Mouse (Mus musculus): ENCODE measurements around the gene L3mbtl4. TPM values are rescaled to one million over a fixed set of nuclear protein-coding genes. Genes with fewer than 3 reads are reported as not detected.

Gene L3mbtl4
- polyA plus RNA-seq, 1 experiment from 2014 or later = 1.7 TPM

DNA sequence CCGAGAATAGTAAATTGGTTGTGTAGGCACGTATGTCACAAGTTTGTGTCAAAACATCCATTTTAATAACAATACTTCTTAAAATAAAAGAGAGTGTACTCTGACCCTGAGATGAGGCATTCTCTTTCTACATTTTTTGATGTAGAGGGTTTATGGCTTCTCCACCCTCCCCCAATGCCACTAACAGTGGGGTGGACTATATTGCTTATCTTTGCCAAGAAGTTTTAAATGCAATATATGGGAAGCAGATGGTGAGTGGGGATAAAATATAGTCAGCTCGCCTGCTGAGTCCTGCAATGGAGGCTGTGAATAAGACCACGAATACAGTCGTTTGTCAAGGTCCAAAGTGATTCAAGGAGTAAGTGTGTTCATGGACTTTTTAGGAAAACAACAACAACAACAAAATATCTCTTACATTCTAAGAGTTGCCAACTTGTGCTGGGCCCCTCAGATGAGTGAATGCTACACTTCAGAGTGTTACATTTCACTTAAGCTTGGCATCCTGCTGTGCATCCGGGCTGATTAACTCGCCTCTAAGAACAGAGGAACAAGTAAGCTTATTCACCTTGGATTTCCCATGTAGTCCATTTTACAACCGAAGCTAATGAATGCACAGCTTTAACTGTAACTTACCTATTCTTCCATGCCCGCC, 18.2 kb downstream of the L3mbtl4 start:
- Histone ChIP-seq H3K9me3 (peaks cover 13% of the 10 kb centered on the region; the same call in 1 of the 2 replicates), H3K9ac (no peak overlapping the region), H3K4me3 (no peak overlapping the region), H3K27ac (replicated peaks) (no peak overlapping the region), H3K4me1 (replicated peaks) (peaks cover 10% of the 10 kb centered on the region; the same call in 1 of the 2 replicates), H3K36me3 (no peaks in the 10 kb centered on the region), H3K4me2 (no peak overlapping the region), H3K27me3 (no peaks in the 10 kb centered on the region)
- 37% methylated on average over 9 of the region's 9 CpGs for WGBS
- no peak for ATAC-seq (ENCODE audit: low read depth)

DNA sequence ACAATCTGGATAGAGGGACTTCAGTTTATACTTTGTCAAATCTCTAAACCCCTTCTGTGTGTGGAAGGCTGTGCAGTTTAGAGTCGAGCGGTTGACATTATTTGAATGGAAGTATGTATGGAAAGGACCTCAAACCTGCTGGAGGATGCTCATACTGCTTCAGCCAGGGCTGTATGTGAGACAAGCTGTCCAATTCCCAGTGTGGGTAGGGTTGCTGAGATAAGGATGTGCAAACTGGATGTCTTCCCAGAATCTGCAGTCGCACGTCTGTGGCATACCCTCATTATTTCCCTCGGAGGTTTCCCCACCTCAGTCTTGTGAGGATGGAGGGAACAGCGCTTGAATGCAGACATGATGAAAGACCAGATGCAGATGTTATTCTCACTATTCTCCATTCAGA, 34.8 kb downstream of the L3mbtl4 start:
- Histone ChIP-seq H3K4me1 (replicated peaks) (no peaks in the 10 kb centered on the region), H3K4me3 (no peak overlapping the region), H3K9me3 (no peaks in the 10 kb centered on the region), H3K9ac (no peak overlapping the region), H3K27me3 (no peaks in the 10 kb centered on the region), H3K36me3 (no peaks in the 10 kb centered on the region), H3K27ac (replicated peaks) (no peak overlapping the region), H3K4me2 (no peak overlapping the region)
- no peak for ATAC-seq (ENCODE audit: low read depth)
- WGBS = 71% methylated on average over 6 of the region's 6 CpGs

DNA sequence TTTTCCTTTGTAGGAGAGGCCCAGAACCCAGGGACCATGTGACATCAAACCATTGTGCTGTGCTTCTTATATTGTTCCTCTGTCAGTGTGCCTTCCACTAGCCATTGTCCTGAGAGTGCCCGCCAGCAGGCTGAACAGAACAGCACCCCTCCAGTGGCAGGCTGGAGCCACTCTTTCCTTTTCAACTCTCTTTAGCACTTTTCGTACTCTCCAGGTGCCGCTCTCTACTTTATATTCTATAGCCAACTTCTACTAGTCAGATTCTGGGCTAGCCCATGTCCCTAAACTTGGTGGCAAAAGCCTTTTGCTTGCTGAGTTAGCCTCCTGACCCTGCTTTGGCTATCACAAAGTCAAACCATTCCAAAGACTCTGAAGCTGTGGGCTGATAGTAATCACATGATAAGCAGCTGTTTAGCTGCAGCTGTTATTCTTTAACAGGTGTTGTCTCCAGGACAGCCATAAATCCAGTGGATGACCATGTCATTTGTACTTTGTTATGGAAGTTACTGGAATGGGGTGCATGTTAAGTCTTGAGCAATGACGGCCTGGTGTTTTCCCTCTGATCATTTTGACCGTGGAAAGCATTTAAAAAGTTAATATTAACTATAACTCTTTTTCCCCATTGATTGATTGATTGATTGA, 38.8 kb downstream of the L3mbtl4 start:
- Histone ChIP-seq H3K36me3 (no peaks in the 10 kb centered on the region), H3K9ac (no peak overlapping the region), H3K4me1 (replicated peaks) (no peaks in the 10 kb centered on the region), H3K27ac (replicated peaks) (no peak overlapping the region), H3K4me3 (no peak overlapping the region), H3K27me3 (no peaks in the 10 kb centered on the region), H3K9me3 (no peaks in the 10 kb centered on the region), H3K4me2 (no peak overlapping the region)
- WGBS = 72% methylated on average over 5 of the region's 5 CpGs
- no peak for ATAC-seq (ENCODE audit: low read depth)

DNA sequence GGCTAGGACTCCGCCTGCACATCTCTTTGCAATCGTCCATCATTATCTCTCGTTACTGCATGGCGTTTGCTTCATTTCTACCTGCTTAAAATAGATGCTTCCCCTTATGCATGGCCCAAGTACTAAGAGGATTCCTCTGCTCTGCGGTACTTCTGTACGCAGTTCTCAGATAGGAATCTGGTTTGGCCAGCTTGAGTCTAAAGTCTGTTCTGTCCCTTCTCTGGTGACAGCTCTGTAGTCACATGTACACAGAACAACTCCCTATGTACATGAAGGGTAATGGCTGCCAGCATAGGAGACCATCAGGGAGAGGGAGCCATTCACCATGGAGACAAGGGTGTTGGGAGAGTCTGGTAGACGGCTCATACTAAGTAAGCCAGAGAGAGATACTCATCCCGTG, 47.3 kb downstream of the L3mbtl4 start:
- H3K9ac ChIP-seq = no peak overlapping the region
- no peak for ATAC-seq (ENCODE audit: low read depth)

DNA sequence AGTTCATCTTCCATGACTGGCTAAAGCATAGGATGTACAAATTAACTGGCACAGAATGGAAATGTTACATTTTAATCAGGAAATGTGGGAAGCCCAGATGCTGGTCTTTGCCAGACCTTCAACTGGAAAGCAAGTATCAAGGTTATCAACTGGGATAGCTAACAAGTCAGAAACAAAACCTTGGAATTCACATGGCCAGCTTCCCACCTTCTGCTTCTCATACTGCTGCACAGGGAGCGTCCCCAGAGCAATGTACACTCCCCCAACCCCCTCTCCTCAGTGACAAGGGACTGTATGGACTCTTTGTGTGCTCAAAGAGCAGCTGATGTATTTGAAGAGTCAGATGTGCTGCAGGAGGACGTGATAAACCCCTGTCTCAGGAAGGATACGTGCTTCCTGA, 49.0 kb downstream of the L3mbtl4 start:
- Histone ChIP-seq H3K27ac (replicated peaks) (no peak overlapping the region), H3K4me1 (replicated peaks) (no peaks in the 10 kb centered on the region)
- WGBS = 63% methylated on average over 3 of the region's 3 CpGs

More for the DNA sequence above, 47.3 kb downstream of the L3mbtl4 start:
- H3K9me3 ChIP-seq = no peaks in the 10 kb centered on the region
- H3K27me3 ChIP-seq = no peaks in the 10 kb centered on the region
- no peak overlapping the region for H3K27ac ChIP-seq (replicated peaks)
- no peak overlapping the region for H3K4me2 ChIP-seq
- no peaks in the 10 kb centered on the region for H3K4me1 ChIP-seq (replicated peaks)
- no peak overlapping the region for H3K4me3 ChIP-seq
- WGBS = 91% methylated on average over 8 of the region's 8 CpGs
- no peaks in the 10 kb centered on the region for H3K36me3 ChIP-seq

DNA sequence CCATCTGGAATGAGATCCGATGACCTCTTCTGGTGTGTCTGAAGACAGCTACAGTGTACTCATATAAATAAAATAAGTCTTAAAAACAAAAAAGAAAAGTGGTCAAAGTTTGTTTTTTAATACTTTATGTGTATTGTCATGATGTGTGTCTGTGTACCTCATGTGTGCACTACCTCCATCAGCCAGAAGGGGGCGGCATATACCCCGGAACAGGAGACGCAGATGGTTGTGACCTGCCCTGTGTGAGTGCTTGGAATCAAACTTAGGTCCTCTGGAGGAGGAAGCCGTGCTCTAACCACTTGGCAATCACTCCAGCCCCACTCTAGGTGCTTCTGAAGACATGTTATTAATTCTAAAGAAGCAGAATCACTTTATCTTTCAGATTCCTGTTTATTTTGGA, 58.6 kb downstream of the L3mbtl4 start:
- no peaks in the 10 kb centered on the region for H3K36me3 ChIP-seq
- H3K9ac ChIP-seq = no peak overlapping the region
- no peak overlapping the region for H3K4me3 ChIP-seq
- no peak for ATAC-seq (ENCODE audit: low read depth)
- WGBS = 86% methylated on average over 5 of the region's 5 CpGs
- no peaks in the 10 kb centered on the region for H3K27me3 ChIP-seq
- H3K4me2 ChIP-seq = no peak overlapping the region
- H3K4me1 ChIP-seq (replicated peaks) = no peaks in the 10 kb centered on the region
- no peaks in the 10 kb centered on the region for H3K9me3 ChIP-seq
- no peak overlapping the region for H3K27ac ChIP-seq (replicated peaks)

More for the DNA sequence above, 49.0 kb downstream of the L3mbtl4 start:
- Histone ChIP-seq H3K9me3 (no peaks in the 10 kb centered on the region), H3K4me3 (no peak overlapping the region), H3K36me3 (no peaks in the 10 kb centered on the region), H3K27me3 (no peaks in the 10 kb centered on the region), H3K4me2 (no peak overlapping the region), H3K9ac (no peak overlapping the region)
- no peak for ATAC-seq (ENCODE audit: low read depth)

DNA sequence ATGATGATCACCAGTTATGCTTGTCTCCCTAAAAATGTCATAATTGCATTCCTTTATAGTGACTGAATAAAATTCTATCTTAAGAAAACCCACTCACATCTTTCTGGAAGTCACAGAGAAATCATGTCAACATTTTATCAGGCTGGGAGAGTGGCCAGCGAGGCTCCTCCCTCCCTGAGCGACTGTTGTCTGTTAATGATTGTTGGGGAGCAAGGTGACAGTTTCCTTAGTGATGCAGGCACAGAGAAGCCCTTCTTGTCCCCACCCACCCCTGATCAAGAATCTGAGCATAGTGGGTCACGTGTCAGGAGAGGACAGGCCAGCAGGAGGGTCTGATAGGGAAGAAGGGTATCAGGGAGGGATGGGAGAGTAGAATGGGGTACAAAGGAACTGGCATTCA, 59.8 kb downstream of the L3mbtl4 start:
- Histone ChIP-seq H3K36me3 (no peaks in the 10 kb centered on the region), H3K9me3 (no peaks in the 10 kb centered on the region), H3K4me3 (no peak overlapping the region), H3K27me3 (no peaks in the 10 kb centered on the region), H3K9ac (no peak overlapping the region), H3K4me2 (no peak overlapping the region), H3K4me1 (replicated peaks) (no peaks in the 10 kb centered on the region), H3K27ac (replicated peaks) (no peak overlapping the region)
- ATAC-seq (ENCODE audit: low read depth) = no peak
- 65% methylated on average over 3 of the region's 3 CpGs for WGBS

DNA sequence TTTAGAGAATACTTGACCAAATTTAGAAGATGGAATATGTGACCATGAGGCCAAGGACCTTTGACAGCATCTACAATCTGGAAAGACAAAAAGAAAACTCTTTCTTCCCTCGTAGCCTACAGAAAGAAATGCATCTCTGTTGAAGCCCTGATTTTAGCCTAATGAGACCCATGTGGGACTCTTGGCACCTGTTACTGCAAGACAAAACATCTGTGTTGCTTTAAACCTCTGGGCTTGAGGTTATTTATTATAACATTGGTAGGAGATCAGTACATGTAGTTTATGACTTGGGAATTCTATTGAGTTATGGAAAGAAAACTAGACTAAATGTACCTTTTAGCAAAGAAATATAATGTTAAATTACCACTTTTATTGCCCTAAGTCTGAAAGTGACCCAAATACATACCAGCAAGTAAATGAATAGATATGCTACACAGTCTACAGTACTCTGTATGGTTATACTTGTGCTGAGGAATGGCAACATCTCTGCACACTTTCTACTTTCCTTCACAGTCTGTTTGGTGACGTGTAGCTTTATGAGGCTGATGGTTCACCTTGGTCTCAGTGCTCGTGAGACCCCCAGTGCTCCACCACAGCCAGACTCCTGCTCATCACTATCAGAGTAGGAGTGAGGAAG, 65.4 kb downstream of the L3mbtl4 start:
- H3K9ac ChIP-seq = no peak overlapping the region
- no peak for ATAC-seq (ENCODE audit: low read depth)

DNA sequence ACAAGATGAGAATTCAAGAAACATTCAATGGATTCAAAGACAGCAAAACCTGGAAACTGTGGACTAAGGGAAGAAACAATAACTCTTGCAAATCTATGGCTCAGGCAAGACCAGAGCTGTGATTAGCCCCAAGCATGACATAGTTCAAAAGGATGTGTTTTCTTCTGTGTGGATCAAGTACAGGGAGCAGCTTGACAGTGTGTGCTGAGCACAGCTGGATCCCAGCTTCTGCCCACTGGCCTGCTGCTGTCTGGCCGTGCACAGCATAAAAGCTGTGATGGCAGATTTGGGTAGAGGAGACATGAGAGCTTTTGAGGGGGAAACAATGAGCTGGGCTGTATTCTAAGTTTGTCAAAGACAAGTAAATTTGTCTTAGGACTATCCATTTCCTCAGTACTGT, 84.1 kb downstream of the L3mbtl4 start:
- H3K9ac ChIP-seq = no peak overlapping the region
- H3K4me3 ChIP-seq = no peak overlapping the region
- no peak overlapping the region for H3K4me2 ChIP-seq
- no peak overlapping the region for H3K27ac ChIP-seq (replicated peaks)
- H3K36me3 ChIP-seq = no peaks in the 10 kb centered on the region
- ATAC-seq (ENCODE audit: low read depth) = no peak
- WGBS = 28% methylated on average over 1 of the region's 1 CpGs
- no peaks in the 10 kb centered on the region for H3K27me3 ChIP-seq
- no peaks in the 10 kb centered on the region for H3K4me1 ChIP-seq (replicated peaks)
- no peaks in the 10 kb centered on the region for H3K9me3 ChIP-seq

More for the DNA sequence above, 65.4 kb downstream of the L3mbtl4 start:
- no peak overlapping the region for H3K4me2 ChIP-seq
- no peak overlapping the region for H3K27ac ChIP-seq (replicated peaks)
- WGBS = 73% methylated on average over 3 of the region's 3 CpGs
- no peaks in the 10 kb centered on the region for H3K27me3 ChIP-seq
- H3K9me3 ChIP-seq = no peaks in the 10 kb centered on the region
- H3K4me1 ChIP-seq (replicated peaks) = no peaks in the 10 kb centered on the region
- no peaks in the 10 kb centered on the region for H3K36me3 ChIP-seq
- H3K4me3 ChIP-seq = no peak overlapping the region

DNA sequence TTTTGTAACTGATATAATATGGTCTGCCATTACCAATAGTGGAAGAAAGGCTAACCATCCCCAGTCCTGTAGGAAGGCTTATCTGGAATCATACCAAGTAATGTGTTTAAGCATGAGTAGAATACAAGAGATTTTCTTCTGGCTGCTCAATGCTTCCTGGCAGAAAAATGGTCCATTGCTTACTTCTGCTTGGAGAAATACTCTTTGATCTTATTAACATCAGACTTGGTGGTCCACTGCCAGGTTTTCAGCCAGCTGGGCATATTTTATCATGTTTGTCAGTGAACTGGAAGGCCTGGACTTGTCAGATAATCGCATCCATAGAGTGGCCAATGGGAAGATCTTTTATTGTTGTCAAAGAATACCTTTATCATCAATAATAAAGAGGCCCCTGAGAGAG, 97.5 kb downstream of the L3mbtl4 start:
- H3K9me3 ChIP-seq = no peaks in the 10 kb centered on the region
- ATAC-seq (ENCODE audit: low read depth) = no peak

DNA sequence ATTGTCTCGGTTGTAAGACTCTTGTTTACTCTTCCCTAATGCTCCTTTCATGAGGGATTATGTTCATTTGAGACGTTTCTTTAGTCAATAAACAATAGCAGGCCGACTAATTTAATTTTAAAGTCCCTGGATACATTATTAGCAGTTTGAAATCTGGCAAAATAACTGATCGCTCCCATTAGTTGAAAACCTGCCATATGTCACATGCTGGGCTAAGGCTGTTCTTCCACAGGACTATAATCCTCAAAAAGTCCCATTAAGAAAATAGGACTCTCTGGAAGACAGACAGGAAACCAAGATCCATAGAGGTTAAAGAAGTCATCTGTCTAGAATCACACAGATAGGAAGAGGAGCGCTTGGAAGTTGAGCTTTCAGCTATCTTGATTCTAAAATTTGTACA, 114.9 kb downstream of the L3mbtl4 start:
- 77% methylated on average over 5 of the region's 5 CpGs for WGBS
- H3K4me1 ChIP-seq (replicated peaks) = no peaks in the 10 kb centered on the region
- H3K27me3 ChIP-seq = no peaks in the 10 kb centered on the region
- no peak overlapping the region for H3K4me3 ChIP-seq
- no peak overlapping the region for H3K4me2 ChIP-seq
- ATAC-seq (ENCODE audit: low read depth) = no peak
- H3K36me3 ChIP-seq = no peaks in the 10 kb centered on the region
- H3K27ac ChIP-seq (replicated peaks) = no peak overlapping the region
- no peak overlapping the region for H3K9ac ChIP-seq
- H3K9me3 ChIP-seq = no peaks in the 10 kb centered on the region

More for the DNA sequence above, 97.5 kb downstream of the L3mbtl4 start:
- H3K4me2 ChIP-seq = no peak overlapping the region
- H3K4me1 ChIP-seq (replicated peaks) = no peaks in the 10 kb centered on the region
- no peak overlapping the region for H3K27ac ChIP-seq (replicated peaks)
- no peaks in the 10 kb centered on the region for H3K27me3 ChIP-seq
- H3K4me3 ChIP-seq = no peak overlapping the region
- 98% methylated on average over 1 of the region's 1 CpGs for WGBS
- H3K9ac ChIP-seq = no peak overlapping the region
- no peaks in the 10 kb centered on the region for H3K36me3 ChIP-seq

DNA sequence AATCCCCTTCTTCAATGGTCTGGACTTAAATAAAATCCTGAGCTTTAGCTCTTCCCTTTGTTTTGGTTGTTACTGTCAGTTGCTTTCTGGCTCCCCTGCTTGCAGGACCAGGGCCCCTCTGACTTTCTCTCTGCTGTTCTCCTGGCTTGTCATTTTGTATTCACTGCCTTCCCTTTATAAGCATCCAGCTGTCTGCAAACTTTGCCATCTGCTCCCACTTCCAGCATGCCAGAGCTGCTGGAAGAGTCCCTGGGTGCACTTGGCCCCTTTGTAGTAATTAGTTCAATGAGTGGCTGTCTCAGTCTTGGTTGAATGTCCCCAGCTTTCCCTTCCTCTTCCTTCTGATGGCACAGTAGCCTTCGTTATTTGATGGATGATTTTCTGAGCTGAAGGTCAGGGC, 132.4 kb downstream of the L3mbtl4 start:
- no peak overlapping the region for H3K4me3 ChIP-seq
- no peaks in the 10 kb centered on the region for H3K4me1 ChIP-seq (replicated peaks)
- H3K9ac ChIP-seq = no peak overlapping the region
- no peak overlapping the region for H3K27ac ChIP-seq (replicated peaks)
- H3K36me3 ChIP-seq = no peaks in the 10 kb centered on the region
- H3K27me3 ChIP-seq = no peaks in the 10 kb centered on the region
- 72% methylated on average over 1 of the region's 1 CpGs for WGBS
- H3K4me2 ChIP-seq = no peak overlapping the region
- no peaks in the 10 kb centered on the region for H3K9me3 ChIP-seq
- no peak for ATAC-seq (ENCODE audit: low read depth)

Measured in neural tube, embryonic 13.5 days (tissue).